Mouse (Mus musculus) cerebellum, adult 9-10 months (tissue): ENCODE measurements around the gene Kif22.
"Not testable (repeated sequence)": the region's sequence is repeated elsewhere in the genome, so short reads cannot be mapped to it uniquely, and the experiment has no call there.

Source experiments
- DNase-seq: peaks from one replicate; pipeline ENCODE4 v3.0.0; 2022

The Kif22 gene

DNA sequence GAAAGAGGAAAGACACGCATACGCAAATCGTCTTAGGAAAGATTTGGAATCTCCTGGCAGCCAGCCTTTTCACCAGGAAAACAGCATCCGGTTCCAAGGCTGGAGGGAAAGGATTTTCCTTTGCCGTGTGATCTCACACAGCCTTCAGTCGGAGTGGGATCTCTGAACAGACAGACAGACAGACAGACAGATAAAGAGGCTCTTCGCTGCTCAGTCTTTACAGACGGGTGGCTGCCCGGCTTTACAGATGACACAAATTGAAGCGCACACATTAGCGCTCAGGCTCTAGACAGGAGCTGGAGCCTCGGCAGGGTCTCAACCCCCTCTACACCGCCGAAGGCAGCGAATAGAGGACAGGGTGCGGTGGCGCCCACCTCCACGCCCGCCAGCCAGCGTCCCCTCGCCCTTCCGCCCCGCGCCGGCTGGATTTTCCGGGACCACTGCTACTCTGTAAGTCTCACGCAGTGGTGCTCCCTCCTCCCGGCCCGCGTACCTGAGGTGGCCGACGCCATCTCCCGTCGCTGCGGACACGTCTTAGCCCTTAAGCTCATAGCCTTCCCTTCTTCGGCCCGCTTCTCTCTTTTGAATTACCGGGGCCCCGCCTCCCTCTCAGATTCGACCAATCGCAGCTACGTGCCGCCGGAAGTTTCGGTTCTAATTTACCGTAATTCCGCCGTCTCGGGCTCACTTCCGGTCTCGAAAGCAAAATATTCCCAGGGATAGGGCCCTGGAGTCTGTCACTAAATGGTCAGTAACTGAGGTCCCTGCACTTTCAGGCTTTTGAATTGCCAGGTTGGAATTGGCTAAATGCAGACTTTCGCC is at the start of gene Kif22:
Gene Kif22 (minus strand): TSS at position 621 of the 822 bp plus-strand sequence.
- peak; percentile 90 for DNase-seq

DNA sequence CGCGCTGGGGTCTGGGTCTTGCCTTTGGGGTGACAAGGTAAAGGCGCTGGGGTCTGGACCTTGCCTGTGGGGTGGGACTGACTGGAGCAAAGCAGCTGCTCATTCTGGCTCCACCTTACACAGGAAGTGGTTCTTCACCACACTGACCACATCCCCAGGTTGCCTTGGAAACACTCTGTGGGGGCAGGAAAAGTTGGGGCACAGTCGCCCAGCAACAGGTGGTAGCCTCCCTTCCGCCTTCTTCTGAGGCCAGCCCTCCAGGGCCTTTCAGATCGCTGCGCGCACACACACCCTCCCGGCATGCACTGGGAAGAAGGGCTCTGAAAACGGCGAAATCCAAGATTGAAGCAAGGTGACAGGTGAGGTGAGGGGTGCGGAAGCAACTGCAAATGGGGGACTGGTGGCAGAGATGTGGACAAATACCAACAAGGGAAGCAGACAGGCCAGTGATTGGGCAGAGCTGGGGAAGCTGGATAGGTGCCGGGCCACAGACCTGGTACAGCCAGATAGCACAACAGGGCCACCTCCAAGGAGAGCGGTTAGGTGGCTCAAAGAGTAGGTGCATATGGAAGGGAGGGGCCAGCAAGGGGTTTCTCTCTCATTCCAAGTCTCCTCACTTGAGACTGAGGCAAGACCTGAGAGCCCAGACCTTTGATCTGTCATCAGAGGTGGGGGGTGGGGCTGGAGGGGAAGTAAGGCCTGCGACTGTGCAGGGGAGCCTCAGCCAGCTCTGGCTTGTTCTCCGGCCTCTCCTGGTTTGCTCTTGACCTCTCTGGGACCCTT is 49.0 kb upstream of the Kif22 start, which contains the start of gene AI467606:
Gene AI467606 (plus strand): TSS at position 246 of the 783 bp plus-strand sequence.
- DNase-seq = no peak

DNA sequence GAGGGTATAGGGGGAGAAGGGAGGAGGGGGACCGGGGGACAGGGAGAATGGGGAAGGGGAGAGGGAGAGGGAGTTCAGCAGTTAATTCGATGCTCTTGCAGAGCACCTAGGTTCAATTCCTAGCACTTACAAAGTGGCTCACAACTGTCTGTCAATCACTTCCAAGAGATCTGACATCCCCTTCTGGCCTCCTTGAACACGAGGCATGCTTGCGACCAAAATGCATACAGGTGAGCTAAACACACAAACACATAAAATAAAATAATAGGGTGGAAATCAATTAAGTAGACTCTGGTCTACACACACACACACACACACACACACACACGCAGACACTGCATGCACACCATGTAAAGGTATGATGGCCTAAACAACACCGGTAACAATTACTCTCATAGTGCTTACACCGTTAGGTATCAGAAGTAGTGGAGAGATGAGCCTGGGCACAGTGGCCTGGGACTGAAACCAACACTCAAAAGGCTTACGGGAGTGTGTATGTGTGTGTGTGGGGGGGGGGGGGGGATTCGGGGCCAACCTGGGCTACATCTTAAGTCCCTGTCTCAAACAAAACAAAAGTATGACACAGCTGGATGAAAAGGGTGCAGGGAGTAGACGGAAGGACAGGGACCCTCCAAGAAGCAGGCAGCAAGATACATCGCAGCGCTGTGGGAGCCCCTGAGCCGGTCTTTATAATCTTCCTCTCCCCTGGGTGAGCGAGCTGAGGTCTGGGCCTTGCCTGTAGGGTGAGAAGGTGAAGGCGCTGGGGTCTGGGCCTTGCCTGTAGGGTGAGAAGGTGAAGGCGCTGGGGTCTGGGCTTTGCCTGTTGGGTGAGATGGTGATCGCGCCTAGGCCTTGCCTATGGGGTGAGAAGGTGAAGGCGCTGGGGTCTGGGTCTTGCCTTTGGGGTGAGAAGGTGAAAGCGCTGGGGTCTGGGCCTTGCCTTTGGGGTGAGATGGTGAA is 48.2 kb upstream of the Kif22 start:
- DNase-seq = no peak

DNA sequence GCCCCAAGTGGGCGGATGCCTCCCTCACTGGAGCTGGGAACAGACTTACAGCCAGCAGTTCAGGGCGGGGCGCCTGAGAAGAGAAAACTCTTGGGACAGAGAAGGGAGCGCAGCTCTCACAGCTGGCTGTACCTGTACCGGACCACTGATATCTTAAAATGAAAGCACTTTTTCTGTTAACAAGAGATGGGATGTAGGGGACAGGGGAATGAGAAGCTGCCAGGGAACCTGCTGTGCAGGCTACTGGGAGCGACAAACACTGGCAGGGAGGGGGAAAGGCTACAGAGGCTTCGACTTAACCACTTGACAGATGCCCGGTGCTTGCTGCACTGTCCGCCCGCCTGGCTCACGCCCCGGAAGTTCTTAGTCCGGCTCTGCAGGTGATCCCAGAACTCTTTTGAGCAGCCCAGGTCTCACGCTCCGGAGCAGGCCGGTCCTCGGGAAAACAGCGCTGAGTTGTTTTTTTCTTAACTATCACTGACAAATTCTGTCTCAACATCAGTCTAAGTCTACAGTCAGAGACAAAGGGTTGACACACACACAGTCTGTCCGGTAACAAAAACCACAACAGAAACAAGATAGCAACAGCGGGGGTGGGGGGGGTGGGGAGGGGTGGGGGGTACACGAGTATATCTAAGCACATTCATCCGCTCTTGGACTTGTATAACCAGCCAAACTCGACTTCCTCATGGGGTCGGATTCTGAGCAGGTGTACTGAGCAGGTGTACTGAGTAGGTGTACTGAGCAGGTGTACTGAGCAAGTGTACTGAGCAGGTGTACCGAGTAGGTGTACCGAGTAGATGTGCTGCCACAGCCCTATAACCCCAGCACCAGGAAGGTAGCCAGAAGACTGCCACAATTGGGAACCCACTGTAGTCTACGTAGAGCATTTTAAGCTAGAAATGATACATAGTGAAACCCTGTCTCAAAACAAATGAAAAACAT is 46.9 kb upstream of the Kif22 start:
- no peak for DNase-seq

DNA sequence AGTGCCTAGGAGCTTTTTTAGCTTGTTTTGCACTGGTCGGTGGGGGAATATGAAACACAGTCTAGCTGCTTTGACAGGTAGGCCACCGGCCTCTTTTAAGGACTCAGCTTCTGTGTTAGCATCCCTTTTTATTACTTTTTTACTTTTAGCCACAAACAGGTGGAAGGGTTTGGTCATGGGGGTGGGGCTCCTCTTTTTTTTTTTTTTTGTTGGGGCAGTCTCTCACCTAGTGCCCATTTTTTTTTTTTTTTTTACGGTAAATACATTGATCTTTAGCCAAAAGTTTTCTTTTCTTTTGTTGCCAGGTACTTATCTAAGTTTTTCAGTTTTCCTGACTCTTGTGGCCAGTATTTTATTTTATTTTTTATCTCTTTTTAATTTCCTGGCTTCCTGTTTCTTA is 45.8 kb upstream of the Kif22 start:
- DNase-seq = no peak

DNA sequence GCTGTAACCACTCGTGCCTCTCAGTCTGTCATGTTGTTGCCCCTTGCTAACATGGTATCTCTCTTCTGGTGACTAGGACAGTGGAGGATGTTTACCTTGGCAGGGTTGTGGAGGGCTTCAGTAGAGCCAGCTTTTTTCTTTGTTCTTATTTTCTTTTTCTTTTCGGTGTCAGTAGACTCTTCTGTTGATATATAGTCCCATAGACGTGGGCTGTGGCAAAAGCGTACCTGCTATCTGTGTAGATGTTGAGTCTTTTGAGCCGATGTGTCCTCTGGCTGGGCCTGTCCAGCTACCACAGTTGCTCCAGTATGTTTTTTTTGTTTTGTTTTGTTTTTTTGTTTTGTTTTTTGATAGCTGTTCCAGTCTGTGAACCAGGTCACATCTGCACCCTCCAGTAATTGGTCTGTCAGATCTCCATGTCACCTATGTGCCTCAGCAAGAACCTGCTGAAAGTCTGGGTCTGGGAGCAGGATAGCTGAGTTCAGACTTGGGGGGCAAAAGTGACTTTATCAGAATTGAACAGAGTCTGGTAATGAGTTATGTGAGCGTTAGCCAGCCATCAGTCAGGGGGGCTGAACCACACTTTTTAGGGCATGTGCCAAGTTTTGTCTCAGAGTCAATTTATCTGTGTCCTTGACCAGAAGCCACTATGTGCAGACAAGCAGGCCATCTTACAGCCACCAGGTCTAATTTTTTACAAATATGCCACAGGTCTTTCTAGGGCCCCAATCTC is 45.2 kb upstream of the Kif22 start, which contains the start of gene Zg16:
Gene Zg16 (minus strand): TSS at position 51 of the 733 bp plus-strand sequence.
- not testable (repeated sequence) for DNase-seq

DNA sequence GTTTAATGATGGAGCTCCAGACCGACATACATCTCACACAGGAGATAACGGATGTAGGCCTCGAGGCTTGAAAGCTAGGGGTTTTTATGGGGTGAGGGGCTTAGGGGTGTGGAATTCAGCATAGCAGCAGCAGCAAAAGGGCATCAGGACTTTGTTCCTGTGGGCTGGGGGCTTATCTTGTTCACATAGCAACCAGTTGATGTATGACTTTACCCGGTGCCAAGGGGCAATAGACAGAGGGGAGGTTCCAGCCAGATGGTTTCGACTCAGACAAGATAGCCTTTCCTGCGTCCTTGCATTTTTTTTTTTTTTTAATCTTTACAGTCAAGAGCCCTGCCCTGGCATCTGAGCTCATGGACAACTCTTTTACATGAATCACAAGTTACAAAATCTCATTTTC is 43.5 kb upstream of the Kif22 start:
- not testable (repeated sequence) for DNase-seq

DNA sequence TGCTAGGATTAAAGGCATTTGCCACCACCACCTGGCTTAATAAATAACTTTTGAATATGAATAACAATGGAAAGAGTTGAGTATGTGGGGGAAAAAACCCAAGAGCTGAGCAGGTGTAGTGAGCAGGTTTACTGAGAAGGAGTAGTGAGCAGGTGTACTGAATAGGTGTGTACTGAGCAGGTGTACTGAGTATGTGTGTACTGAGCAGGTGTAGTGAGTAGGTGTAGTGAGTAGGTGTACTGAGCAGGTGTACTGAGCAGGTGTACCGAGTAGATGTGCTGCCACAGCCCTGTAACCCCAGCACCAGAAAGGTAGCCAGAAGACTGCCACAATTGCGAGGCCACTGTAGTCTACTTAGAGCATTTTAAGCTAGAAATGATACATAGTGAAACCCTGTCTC is 42.5 kb upstream of the Kif22 start:
- no peak for DNase-seq

DNA sequence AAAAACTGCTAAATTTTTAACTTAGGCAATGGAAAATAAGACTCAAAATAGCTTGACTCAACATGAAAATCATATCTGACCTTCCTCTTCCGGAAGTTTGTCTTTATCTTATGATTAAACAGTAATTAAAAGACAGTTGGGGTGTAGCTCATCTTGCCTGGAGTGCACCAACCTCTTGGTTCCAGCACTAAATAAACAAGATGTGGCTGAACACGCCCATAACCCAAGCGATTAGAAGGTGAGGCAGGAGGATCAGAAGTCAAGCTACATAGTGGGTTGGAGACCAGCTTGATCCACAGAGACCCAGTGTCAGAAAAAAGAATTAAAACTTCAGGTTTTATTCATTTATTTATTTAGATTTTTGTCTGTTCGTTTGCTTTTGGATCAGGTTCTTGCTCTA is 41.4 kb upstream of the Kif22 start:
- no peak for DNase-seq

DNA sequence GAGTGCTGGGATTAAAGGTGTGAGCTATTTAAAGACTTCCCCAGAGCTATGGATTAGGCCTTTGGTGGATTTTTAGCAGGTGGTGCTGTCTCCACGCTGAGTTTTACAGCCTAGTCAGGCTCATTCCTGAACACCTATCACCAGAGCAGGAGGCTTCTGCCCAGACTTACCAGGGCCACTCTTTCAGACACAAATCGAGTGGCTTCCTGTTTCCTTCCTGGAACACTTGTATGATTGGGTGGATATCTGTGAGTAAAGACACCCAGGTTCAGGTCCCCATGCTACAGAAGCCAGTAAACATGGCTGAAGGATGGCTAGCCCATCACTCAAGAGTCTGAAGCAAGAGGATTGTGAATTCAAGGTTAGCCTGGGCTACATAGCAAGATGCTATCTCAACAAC is 40.7 kb upstream of the Kif22 start:
- no peak for DNase-seq

DNA sequence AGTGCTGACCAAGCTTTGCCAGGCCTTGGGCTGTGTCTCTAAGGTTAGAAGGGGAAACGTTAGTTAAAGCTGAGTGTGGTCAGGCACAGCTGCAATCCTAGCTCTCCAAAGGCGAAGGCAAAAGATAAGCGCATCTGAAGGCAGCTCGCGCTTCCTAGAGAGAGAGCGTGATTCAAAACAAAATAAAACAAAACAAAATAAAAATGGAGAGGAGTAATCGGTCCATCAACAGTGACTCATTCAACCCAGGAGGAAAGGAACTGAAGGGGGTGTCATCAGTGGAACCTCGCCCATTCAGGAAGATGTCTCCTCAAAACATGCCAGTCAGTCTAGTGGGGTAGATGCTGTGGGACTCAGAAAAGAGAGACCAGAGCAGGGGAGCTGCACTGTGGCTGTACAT is 40.0 kb upstream of the Kif22 start:
- no peak for DNase-seq

DNA sequence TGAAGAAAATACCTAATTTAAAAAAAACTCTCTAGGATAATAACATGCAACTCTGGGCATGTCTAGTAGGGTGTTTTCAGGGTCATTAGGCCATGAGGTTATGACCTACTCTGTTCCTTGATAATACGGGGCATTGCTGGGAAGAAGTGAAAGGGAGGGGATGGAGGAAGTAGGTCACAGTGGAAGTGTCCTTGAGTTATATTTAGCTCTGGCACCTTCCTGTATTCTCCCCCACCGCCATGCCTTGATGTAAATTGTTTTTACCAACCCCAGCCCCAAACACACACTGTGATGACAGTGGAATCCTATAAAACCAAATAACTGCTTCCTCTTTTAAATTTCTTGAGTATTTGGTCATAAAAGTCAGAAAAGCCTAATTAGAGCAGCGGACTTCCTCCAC is 37.8 kb upstream of the Kif22 start:
- DNase-seq = no peak

DNA sequence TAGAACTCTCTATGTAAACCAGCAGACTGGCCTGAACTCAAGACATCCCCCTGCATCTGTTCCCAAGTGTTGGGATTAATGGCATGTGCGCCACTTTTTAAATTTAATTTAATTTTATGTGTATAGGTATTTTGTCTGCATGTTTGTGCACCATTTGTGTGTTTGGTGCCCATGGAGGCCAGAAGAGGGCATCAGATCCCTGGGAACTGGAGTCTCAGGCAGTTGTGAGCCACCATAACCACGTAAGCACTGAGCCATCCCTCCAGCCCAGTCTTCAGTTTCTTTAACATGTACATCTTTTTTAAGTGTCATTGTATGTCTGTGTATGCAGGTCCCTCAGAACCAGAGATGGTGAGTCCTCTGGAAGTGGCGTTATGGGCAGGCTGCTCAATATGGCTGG is 35.4 kb upstream of the Kif22 start:
- no peak for DNase-seq

DNA sequence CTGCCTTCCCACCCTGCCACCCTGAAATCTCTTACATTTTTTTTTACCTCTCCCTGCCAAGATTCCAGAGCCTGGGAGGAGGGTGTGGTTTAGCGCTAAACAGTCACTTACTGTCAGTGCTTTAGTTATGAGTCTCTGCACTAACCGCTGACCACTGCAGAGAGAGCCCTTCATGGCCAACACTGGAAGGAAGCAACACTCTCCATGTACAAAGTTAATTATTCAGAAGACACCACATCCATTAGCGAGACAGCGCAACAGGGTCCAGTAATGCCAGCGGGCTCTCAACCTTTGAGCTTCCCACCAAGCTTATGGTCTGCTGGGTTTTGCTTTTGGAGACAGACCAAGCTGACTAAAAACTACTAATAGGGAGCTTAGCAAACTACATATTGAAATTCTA is 33.9 kb upstream of the Kif22 start:
- no peak for DNase-seq

DNA sequence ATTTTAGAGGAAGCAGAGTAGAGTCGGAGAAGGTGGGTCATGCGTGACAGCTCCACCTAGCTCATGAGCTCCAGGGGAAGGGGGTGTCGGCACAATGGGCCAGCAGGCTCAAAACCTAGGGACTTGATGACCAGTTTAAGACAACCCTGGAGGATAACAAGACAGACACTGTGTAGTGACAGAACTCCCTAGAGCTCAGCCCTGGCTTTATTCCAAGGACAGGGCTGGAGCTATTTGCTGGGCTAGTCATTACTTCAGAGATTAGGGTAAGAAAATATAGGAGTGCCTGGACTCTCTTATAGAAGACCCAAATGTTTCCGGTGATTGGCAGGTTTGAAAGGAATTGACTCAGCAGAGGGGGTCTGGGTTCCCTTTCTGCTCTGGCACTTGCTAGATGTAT is 30.9 kb upstream of the Kif22 start:
- DNase-seq = no peak

DNA sequence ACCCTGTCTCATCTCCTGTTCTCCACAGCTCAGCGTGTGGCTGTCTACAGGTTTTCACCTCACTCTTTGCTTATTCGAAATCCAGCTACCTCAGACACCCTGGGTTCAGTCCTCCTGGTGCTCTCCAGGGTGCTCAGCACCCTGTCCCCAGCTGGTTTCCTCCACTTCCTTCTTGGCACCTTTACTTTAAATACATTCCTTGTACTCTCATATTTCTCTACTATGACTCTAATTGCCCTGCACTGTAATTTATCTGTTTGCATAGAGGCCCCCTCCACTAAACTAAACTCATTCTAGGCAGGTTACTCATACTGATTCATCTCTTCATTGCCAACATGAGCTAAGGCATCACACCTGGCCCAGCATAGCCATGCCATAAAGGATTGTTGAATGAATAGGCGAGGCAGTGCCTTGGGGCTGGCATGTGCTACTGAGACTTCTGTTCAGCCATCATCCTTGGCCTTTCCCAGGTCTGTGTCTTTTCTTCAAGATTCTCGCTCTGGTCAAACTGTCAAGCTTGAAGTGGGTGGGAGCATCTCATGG is 28.7 kb upstream of the Kif22 start:
- no peak for DNase-seq

DNA sequence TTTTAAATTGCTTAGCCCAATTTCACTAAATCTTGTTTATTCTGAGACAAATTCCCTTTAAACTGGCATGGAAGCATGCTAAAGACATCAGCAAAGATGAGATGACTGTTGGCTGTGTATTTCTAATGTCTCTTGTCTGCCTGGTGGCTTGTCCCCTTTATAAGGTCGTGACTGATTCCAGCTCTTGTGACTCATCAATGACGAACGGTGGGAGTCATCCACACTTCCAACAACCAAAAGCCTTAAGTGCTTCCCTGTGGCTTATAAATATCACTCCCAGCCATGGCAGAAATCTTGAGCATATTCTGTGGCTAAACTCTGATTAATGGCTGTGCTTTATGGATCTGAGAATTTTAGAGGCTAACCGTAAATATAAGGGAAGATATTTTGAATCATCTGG is 24.0 kb upstream of the Kif22 start:
- no peak for DNase-seq

DNA sequence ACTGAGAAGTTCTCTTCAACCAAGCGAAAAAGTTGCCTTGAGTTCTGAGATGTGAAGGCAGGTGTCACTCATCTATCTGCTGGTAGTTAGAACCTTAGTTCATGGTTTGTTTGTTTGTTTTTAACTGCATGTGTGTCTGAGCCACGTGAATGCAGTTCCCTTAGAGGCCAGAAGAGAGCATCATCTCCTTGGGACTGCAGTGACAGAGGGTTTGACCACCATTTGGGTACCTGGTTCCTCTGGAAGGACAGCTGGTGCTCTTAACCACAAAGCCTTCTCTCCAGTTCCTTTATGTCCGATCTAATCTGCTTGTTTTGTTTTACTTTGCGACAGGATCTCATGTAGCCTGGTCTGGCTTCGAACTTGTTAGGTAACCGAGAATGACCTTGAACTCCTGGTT is 23.3 kb upstream of the Kif22 start:
- no peak for DNase-seq

DNA sequence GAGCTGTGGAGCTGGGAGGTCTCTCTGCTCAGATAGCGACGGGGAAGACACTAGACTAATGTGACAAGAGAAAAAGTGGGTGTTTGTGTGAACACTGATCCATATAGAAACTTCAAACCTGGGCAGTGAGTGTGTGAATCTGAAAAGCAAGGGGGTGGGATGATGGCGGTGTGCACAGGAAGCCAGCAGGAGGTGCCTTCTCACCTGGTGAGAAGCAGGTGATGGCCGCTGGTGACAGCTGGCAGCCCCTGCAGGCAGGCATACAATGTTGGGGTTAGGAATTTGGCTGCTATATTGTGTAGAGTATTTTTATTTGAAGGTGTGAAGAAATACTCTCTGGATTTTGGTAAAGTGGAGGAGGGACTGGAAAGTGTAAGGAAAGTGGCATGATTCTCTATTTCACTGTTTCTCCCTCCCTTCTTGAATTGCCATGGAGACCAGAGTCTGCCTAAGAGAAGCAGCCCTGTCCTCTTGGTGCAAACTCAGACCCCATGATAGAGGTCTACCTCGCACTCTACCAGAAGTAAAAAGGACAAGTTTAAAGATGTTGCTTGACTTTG is 12.8 kb upstream of the Kif22 start:
- no peak for DNase-seq

DNA sequence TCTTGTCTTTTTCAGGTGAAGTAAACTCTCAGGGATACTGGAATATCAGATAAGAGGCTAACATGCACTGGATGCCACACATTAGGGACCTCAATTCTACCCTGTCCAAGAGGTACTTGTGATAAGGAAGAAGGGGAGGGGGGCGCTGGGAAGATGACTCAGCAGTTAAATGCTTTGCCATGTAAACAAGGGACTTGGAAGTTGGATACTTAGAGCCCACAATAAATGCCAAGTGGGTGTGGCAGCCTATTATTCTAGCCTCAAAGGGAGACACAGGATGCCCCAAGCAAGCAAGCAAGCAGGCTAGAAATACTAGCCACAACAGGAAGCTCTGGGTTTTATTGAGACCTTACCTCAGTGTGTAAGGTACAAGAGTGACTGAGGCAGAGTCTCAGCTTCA is 11.0 kb downstream of the Kif22 start:
- peak; percentile 33 for DNase-seq
